In genomic region chr5:113956510-113956909, GRCm38 (mm10) we compare ENCODE assay signal across 8 mouse cellular contexts. TPM values are rescaled to one million over a fixed set of nuclear protein-coding genes. Genes with fewer than 3 reads are reported as not detected.
DNase-seq lines count a peak whose midpoint lies in the region; ATAC-seq lines count a peak whose summit lies in the region.

No protein-coding gene starts in this region.

- H3K4me2 ChIP-seq in midbrain, embryonic 15.5 days = no peak overlapping the region
- no peak overlapping the region for H3K4me2 ChIP-seq in intestine, embryonic 15.5 days (replicated peaks)

- peaks cover 14% of the 10 kb centered on the region for H3K4me1 ChIP-seq in midbrain, embryonic 10.5 days
- H3K4me1 ChIP-seq in midbrain, embryonic 15.5 days = peaks cover 2% of the 10 kb centered on the region; the same call in 1 of the 2 replicates
- 0 out of 2 replicates have a peak, but pooled peaks cover 2% of the 10 kb centered on the region for H3K4me1 ChIP-seq in intestine, embryonic 15.5 days (replicated peaks)
- peaks cover 25% of the 10 kb centered on the region for H3K4me1 ChIP-seq in limb, embryonic 10.5 days

- H3K4me3 ChIP-seq in midbrain, embryonic 10.5 days = no peak overlapping the region
- no peak overlapping the region for H3K4me3 ChIP-seq in midbrain, embryonic 15.5 days
- H3K4me3 ChIP-seq in intestine, embryonic 15.5 days (replicated peaks) = no peak overlapping the region
- no peak overlapping the region for H3K4me3 ChIP-seq in limb, embryonic 10.5 days

- H3K9ac ChIP-seq in midbrain, embryonic 15.5 days = no peak overlapping the region
- no peak overlapping the region for H3K9ac ChIP-seq in intestine, embryonic 15.5 days

- H3K27ac ChIP-seq in midbrain, embryonic 10.5 days (replicated peaks) = no peak overlapping the region
- H3K27ac ChIP-seq in midbrain, embryonic 15.5 days = no peak overlapping the region
- H3K27ac ChIP-seq in intestine, embryonic 15.5 days = no peak overlapping the region
- H3K27ac ChIP-seq in limb, embryonic 10.5 days = no peak overlapping the region

- ATAC-seq in midbrain, embryonic 15.5 days (replicated peaks) = no peak
- peak; percentile 34; the same call in 1 of the 2 replicates for ATAC-seq in common myeloid progenitor, adult 5-6 weeks (replicated peaks; ENCODE audit: low read depth, poor library complexity, severe bottlenecking)
- peak; percentile 73 for ATAC-seq in intestine, embryonic 15.5 days

- 8% methylated on average over 4 of the region's 4 CpGs for WGBS in midbrain, embryonic 10.5 days
- 4% methylated on average over 4 of the region's 4 CpGs for WGBS in midbrain, embryonic 15.5 days
- WGBS in intestine, embryonic 15.5 days = 5% methylated on average over 4 of the region's 4 CpGs
- WGBS in limb, embryonic 10.5 days = 7% methylated on average over 4 of the region's 4 CpGs

- peak; percentile 89 for DNase-seq in midbrain, embryonic 10.5 days (ENCODE audit: low spot score)
- peak; percentile 94 for DNase-seq in gastrocnemius, postnatal 10 days
- DNase-seq in limb, embryonic 10.5 days (ENCODE audit: low spot score) = peak; percentile 98
- peak; percentile 34 to 76 for DNase-seq in monocyte, adult 2 months (ENCODE audit: low read depth in 1 of 2, low spot score in 2 of 2)
- peak; percentile 92 to 99 for DNase-seq in spleen, postnatal 4 days (ENCODE audit: low spot score in 2 of 2)

- H3K9me3 ChIP-seq in midbrain, embryonic 10.5 days (replicated peaks) = no peaks in the 10 kb centered on the region
- H3K9me3 ChIP-seq in midbrain, embryonic 15.5 days = no peaks in the 10 kb centered on the region
- no peaks in the 10 kb centered on the region for H3K9me3 ChIP-seq in intestine, embryonic 15.5 days
- H3K9me3 ChIP-seq in limb, embryonic 10.5 days (replicated peaks) = no peaks in the 10 kb centered on the region

- H3K27me3 ChIP-seq in midbrain, embryonic 10.5 days (ENCODE audit: low read depth, poor library complexity, severe bottlenecking) = no peaks in the 10 kb centered on the region
- H3K27me3 ChIP-seq in midbrain, embryonic 15.5 days (replicated peaks) = no peaks in the 10 kb centered on the region
- no peaks in the 10 kb centered on the region for H3K27me3 ChIP-seq in intestine, embryonic 15.5 days (replicated peaks)
- H3K27me3 ChIP-seq in limb, embryonic 10.5 days (ENCODE audit: low read depth, poor library complexity, severe bottlenecking) = no peaks in the 10 kb centered on the region

- H3K36me3 ChIP-seq in midbrain, embryonic 10.5 days = peaks cover 74% of the 10 kb centered on the region
- peaks cover 18% of the 10 kb centered on the region; the same call in 1 of the 2 replicates for H3K36me3 ChIP-seq in midbrain, embryonic 15.5 days (replicated peaks)
- peaks cover 7% of the 10 kb centered on the region for H3K36me3 ChIP-seq in intestine, embryonic 15.5 days
- peaks cover 63% of the 10 kb centered on the region for H3K36me3 ChIP-seq in limb, embryonic 10.5 days

RNA-seq across cellular contexts. Expression of gene Ssh1, which starts 37.2 kb away (rescaled TPM):
- 13.3 and 16.8 TPM in 2 replicates for polyA plus RNA-seq in midbrain, embryonic 10.5 days (2016; fragmentation: Nextera tagmentation; extraction: Ambion mirVana)
- polyA plus RNA-seq in midbrain, embryonic 15.5 days (2015; fragmentation: Nextera tagmentation; extraction: Ambion mirVana) = 11.7 and 15.1 TPM in 2 replicates
- total RNA-seq in common myeloid progenitor, adult 5-6 weeks (2017) = 3.3 and 7.0 TPM in 2 replicates
- 10 to 100 TPM; 11.1 to 11.2 TPM for total RNA-seq in gastrocnemius, postnatal 10 days (2021)
- 10.1 and 11.8 TPM in 2 replicates for polyA plus RNA-seq in intestine, embryonic 15.5 days (2015; fragmentation: Nextera tagmentation; extraction: Ambion mirVana)
- polyA plus RNA-seq in limb, embryonic 10.5 days (2016; fragmentation: Nextera tagmentation; extraction: Ambion mirVana) = 13.6 and 16.4 TPM in 2 replicates

RNA-seq across cellular contexts. Expression of gene Dao, which starts 47.0 kb away (rescaled TPM):
- not detected in 2 replicates for polyA plus RNA-seq in midbrain, embryonic 10.5 days (2016; fragmentation: Nextera tagmentation; extraction: Ambion mirVana)
- polyA plus RNA-seq in midbrain, embryonic 15.5 days (2015; fragmentation: Nextera tagmentation; extraction: Ambion mirVana) = not detected in 2 replicates
- not detected in 2 replicates for total RNA-seq in common myeloid progenitor, adult 5-6 weeks (2017)
- total RNA-seq in gastrocnemius, postnatal 10 days (2021) = not detected
- 13.8 and 17.1 TPM in 2 replicates for polyA plus RNA-seq in intestine, embryonic 15.5 days (2015; fragmentation: Nextera tagmentation; extraction: Ambion mirVana)
- polyA plus RNA-seq in limb, embryonic 10.5 days (2016; fragmentation: Nextera tagmentation; extraction: Ambion mirVana) = not detected in 2 replicates

RNA-seq across cellular contexts. Expression of gene Coro1c, which starts 48.0 kb away (rescaled TPM):
- polyA plus RNA-seq in midbrain, embryonic 10.5 days (2016; fragmentation: Nextera tagmentation; extraction: Ambion mirVana) = 205 and 233 TPM in 2 replicates
- 198 and 206 TPM in 2 replicates for polyA plus RNA-seq in midbrain, embryonic 15.5 days (2015; fragmentation: Nextera tagmentation; extraction: Ambion mirVana)
- 92.4 and 106 TPM in 2 replicates for total RNA-seq in common myeloid progenitor, adult 5-6 weeks (2017)
- total RNA-seq in gastrocnemius, postnatal 10 days (2021) = 10 to 100 TPM; 39.1 to 48.9 TPM
- polyA plus RNA-seq in intestine, embryonic 15.5 days (2015; fragmentation: Nextera tagmentation; extraction: Ambion mirVana) = 167 and 173 TPM in 2 replicates
- 129 and 139 TPM in 2 replicates for polyA plus RNA-seq in limb, embryonic 10.5 days (2016; fragmentation: Nextera tagmentation; extraction: Ambion mirVana)

Comparison
In these comparisons a context has a peak if more than half of its experiments do, and no peak if none do; other contexts are left out.
1. RNA of gene Dao, which starts 47.0 kb away (polyA plus RNA-seq): 13.8 to 17.1 TPM in intestine, embryonic 15.5 days; not detected in midbrain, embryonic 10.5 days, not detected in midbrain, embryonic 15.5 days and not detected in limb, embryonic 10.5 days; every median in the first group is over 10 times any median in the second.
2. Peak in every context shown above with its lines, with median percentiles within 50 percentile points of each other: DNase-seq.